Mouse (Mus musculus) forebrain, embryonic 11.5 days (tissue): ENCODE data around the gene Cacng8. TPM values are rescaled to one million over a fixed set of nuclear protein-coding genes. Genes with fewer than 3 reads are reported as not detected.

Experiments
- ATAC-seq: fragments of 200-750 bp; cut with Nextera tagmentation; replicated peaks from 2 replicates; pipeline ENCODE4 v1.8.0; 2017; ENCODE audit warnings: moderate TSS enrichment; ENCODE audit not compliant: low FRiP score
- DNase-seq: peaks from one replicate; pipeline ENCODE4 v3.0.0-alpha.2; 2017; ENCODE audit warnings: low spot score
- H3K27ac ChIP-seq: fragments of 300-500 bp; sonication (generic); 2 replicates; pipeline ENCODE4 v1.5.1; 2014; ENCODE audit warnings: low read depth, low read length
- H3K27me3 ChIP-seq: fragments of 300-500 bp; sonication (generic); 2 replicates; pipeline ENCODE4 v1.6.1; 2014; ENCODE audit warnings: mild to moderate bottlenecking, low read length, mixed read lengths; ENCODE audit not compliant: control insufficient read depth, insufficient read depth
- H3K36me3 ChIP-seq: fragments of 300-500 bp; sonication (generic); 2 replicates; pipeline ENCODE4 v1.6.1; 2014; ENCODE audit warnings: mild to moderate bottlenecking, low read length, moderate library complexity, mixed read lengths; ENCODE audit not compliant: control insufficient read depth, insufficient read depth
- H3K4me1 ChIP-seq: fragments of 300-500 bp; sonication (generic); replicated peaks from 2 replicates; pipeline ENCODE4 v1.6.1; 2014; ENCODE audit warnings: low read length, mixed read lengths; ENCODE audit not compliant: control insufficient read depth, insufficient read depth
- H3K4me2 ChIP-seq: fragments of 300-500 bp; sonication (generic); 2 replicates; pipeline ENCODE4 v1.6.1; 2014; ENCODE audit warnings: low read depth, mild to moderate bottlenecking, low read length, moderate library complexity, mixed read lengths; ENCODE audit not compliant: severe bottlenecking
- H3K4me3 ChIP-seq: fragments of 300-500 bp; sonication (generic); 2 replicates; pipeline ENCODE4 v1.5.1; 2014; ENCODE audit warnings: low read depth, low read length
- H3K9ac ChIP-seq: fragments of 300-500 bp; sonication (generic); 2 replicates; pipeline ENCODE4 v1.6.1; 2014; ENCODE audit warnings: low read length
- H3K9me3 ChIP-seq: fragments of 300-500 bp; sonication (generic); 2 replicates; pipeline ENCODE4 v1.6.1; 2016; ENCODE audit warnings: low read length, mixed read lengths; ENCODE audit not compliant: control insufficient read depth
- WGBS: fragments of 180-500 bp; shearing (Covaris S2); extraction: QIAGEN DNeasy Blood & Tissue Kit; methylation state at CpG from one replicate; pipeline ENCODE4 v1.1.7; 2014; 5-methylcytosine and 5-hydroxymethylcytosine counted together
- polyA plus RNA-seq: library from polyadenylated mRNA; unstranded; fragments of >200 nt; fragmentation: Nextera tagmentation; extraction: Ambion mirVana; gene quantifications from 2 replicates; pipeline ENCODE4 v1.2.1, GENCODE M21; 2014

The Cacng8 gene
- polyA plus RNA-seq, 1 experiment from 2014 or later = 7.9 TPM

- 87% methylated on average over 8 of the region's 8 CpGs for WGBS
- H3K4me3 ChIP-seq = no peak overlapping the region
- H3K4me2 ChIP-seq = no peak overlapping the region
- H3K27me3 ChIP-seq = no peaks in the 10 kb centered on the region
- DNase-seq = no peak
- no peak overlapping the region for H3K9ac ChIP-seq
- no peaks in the 10 kb centered on the region for H3K9me3 ChIP-seq
- no peaks in the 10 kb centered on the region for H3K4me1 ChIP-seq
- H3K27ac ChIP-seq = no peak overlapping the region
- no peak for ATAC-seq
- no peaks in the 10 kb centered on the region for H3K36me3 ChIP-seq
Measured at GRCm38 (mm10) chr7:3373754-3374153, 16.7 kb upstream of the Cacng8 start.

DNA sequence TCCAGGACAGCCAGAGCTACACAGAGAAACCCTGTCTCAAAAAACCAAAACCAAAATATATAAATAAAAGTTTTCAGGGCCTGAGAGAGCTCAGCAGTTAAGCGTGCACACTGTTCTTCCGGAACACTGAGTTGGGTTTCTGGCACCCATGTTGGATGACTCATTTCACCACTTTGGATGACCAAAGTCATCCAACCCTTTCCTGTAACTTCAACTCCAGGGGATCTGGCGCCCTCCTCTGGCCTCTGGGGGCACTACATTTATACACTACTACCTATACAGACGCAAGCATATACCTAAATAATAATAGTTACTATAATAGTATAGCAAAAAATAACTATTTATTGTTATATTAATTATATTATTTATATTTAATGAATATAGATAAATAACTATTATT, 13.7 kb upstream of the Cacng8 start:
- peak; percentile 66 for DNase-seq
- no peaks in the 10 kb centered on the region for H3K36me3 ChIP-seq
- no peak overlapping the region for H3K27ac ChIP-seq
- ATAC-seq = no peak
- no peaks in the 10 kb centered on the region for H3K4me1 ChIP-seq
- H3K9me3 ChIP-seq = no peaks in the 10 kb centered on the region
- no peak overlapping the region for H3K4me3 ChIP-seq
- 59% methylated on average over 4 of the region's 4 CpGs for WGBS
- no peak overlapping the region for H3K4me2 ChIP-seq
- H3K27me3 ChIP-seq = no peaks in the 10 kb centered on the region
- H3K9ac ChIP-seq = no peak overlapping the region

GRCm38 (mm10) chr7:3382123-3382522, 8.4 kb upstream of the Cacng8 start:
- WGBS = 87% methylated on average over 9 of the region's 9 CpGs
- Histone ChIP-seq H3K9me3 (no peaks in the 10 kb centered on the region), H3K36me3 (no peaks in the 10 kb centered on the region), H3K4me3 (no peak overlapping the region), H3K9ac (no peak overlapping the region), H3K4me2 (no peak overlapping the region), H3K27me3 (no peaks in the 10 kb centered on the region), H3K4me1 (no peaks in the 10 kb centered on the region), H3K27ac (no peak overlapping the region)
- no peak for ATAC-seq
- DNase-seq = no peak

GRCm38 (mm10) chr7:3384807-3385319, 5.6 kb upstream of the Cacng8 start:
- H3K9me3 ChIP-seq = no peaks in the 10 kb centered on the region
- no peaks in the 10 kb centered on the region for H3K27me3 ChIP-seq
- no peak overlapping the region for H3K27ac ChIP-seq
- DNase-seq (no peak), ATAC-seq (no peak)
- H3K36me3 ChIP-seq = no peaks in the 10 kb centered on the region
- 0 out of 2 replicates have a peak, but pooled peaks cover 2% of the 10 kb centered on the region for H3K4me1 ChIP-seq
- no peak overlapping the region for H3K4me2 ChIP-seq
- 88% methylated on average over 5 of the region's 5 CpGs for WGBS
- no peak overlapping the region for H3K9ac ChIP-seq
- H3K4me3 ChIP-seq = no peak overlapping the region

- no peak for DNase-seq
- ATAC-seq = no peak
- no peak overlapping the region for H3K27ac ChIP-seq
- H3K9ac ChIP-seq = no peak overlapping the region
- peaks cover 2% of the 10 kb centered on the region; the same call in 1 of the 2 replicates for H3K4me1 ChIP-seq
- H3K9me3 ChIP-seq = no peaks in the 10 kb centered on the region
- no peaks in the 10 kb centered on the region for H3K36me3 ChIP-seq
- no peaks in the 10 kb centered on the region for H3K27me3 ChIP-seq
- H3K4me2 ChIP-seq = no peak overlapping the region
- H3K4me3 ChIP-seq = no peak overlapping the region
- WGBS = 82% methylated on average over 6 of the region's 6 CpGs
Measured at GRCm38 (mm10) chr7:3386036-3386730, 4.3 kb upstream of the Cacng8 start.

- Histone ChIP-seq H3K27me3 (no peaks in the 10 kb centered on the region), H3K4me2 (no peak overlapping the region), H3K36me3 (no peaks in the 10 kb centered on the region), H3K9me3 (no peaks in the 10 kb centered on the region), H3K4me1 (peaks cover 4% of the 10 kb centered on the region; the same call in 1 of the 2 replicates), H3K4me3 (no peak overlapping the region), H3K9ac (no peak overlapping the region), H3K27ac (no peak overlapping the region)
- WGBS = 91% methylated on average over 18 of the region's 18 CpGs
- DNase-seq = no peak
- no peak for ATAC-seq
Measured at GRCm38 (mm10) chr7:3387761-3388160, 2.7 kb upstream of the Cacng8 start.

GRCm38 (mm10) chr7:3388885-3389284, 1.6 kb upstream of the Cacng8 start:
- Histone ChIP-seq H3K4me2 (peak overlapping the region; percentile 53; the same call in 1 of the 2 replicates), H3K27ac (no peak overlapping the region)

DNA sequence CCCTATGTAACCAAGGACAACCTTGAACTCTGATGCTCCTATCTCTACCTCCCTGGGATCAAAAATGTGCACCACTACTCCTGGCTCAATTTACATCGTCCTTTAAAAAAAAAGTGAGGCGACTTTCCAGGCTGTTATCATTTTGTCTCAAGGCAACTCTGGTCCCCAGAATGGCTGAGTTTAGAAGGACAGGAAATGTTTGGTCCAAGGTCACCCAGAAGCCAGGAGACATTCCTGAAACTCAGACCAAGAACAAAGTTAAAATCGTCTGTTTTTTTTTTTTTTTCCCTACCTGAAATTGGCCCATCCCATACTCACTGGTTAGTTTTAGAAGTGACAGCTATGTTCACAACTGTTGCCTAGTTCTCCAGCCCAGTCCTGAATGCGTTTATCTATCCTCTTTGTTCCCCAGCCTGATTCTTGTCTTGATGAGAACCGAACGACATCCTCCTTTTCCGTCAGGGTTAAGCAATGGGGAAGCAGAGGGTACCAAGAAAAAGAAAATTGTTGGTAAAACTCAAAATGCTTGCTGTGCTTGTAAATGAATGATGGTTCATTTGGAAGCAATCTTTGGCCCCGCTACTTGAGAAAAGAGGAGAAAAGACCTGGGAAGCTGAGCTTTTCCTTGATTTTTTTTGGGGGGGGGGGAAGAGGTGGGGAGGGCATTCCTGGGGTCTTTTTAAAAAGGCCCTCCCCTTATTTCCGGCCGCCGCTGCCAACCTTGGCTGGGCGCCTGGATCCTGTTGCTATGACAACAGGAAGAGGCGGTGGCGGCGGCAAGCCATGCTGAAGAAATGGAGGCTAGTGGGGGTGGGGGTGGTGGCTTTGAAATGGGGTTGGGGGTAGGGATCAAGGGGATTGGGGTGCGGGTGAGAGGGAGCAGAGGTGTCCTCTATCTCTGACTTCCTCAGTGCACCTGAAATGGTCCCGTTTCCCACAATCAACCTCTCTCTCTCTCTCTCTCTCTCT, 755 bp upstream of the Cacng8 start:
- DNase-seq = peak; percentile 83
- Histone ChIP-seq H3K4me3 (peak overlapping the region; percentile 26), H3K4me2 (peak overlapping the region; percentile 53), H3K9ac (peak overlapping the region; percentile 48), H3K4me1 (peaks cover 4% of the 10 kb centered on the region; the same call in 1 of the 2 replicates), H3K36me3 (no peaks in the 10 kb centered on the region; the same call in 1 of the 2 replicates), H3K27ac (no peak overlapping the region), H3K9me3 (no peaks in the 10 kb centered on the region), H3K27me3 (no peaks in the 10 kb centered on the region)
- peak; percentile 74 for ATAC-seq
- 2% methylated on average over 17 of the region's 17 CpGs for WGBS

More at GRCm38 (mm10) chr7:3388885-3389284, 1.6 kb upstream of the Cacng8 start:
- no peak for ATAC-seq
- no peak overlapping the region for H3K9ac ChIP-seq
- no peak overlapping the region for H3K4me3 ChIP-seq
- WGBS = 71% methylated on average over 6 of the region's 6 CpGs
- no peaks in the 10 kb centered on the region for H3K36me3 ChIP-seq
- H3K4me1 ChIP-seq = peaks cover 4% of the 10 kb centered on the region; the same call in 1 of the 2 replicates
- no peak for DNase-seq
- no peaks in the 10 kb centered on the region for H3K27me3 ChIP-seq
- H3K9me3 ChIP-seq = no peaks in the 10 kb centered on the region
